Mouse (Mus musculus): Measurements from ENCODE around the gene Six1. TPM values are rescaled to one million over a fixed set of nuclear protein-coding genes. Genes with fewer than 3 reads are reported as not detected.
A peak's percentile ranks its signal among the peaks of the same experiment; 100 is the strongest.

Gene Six1
- polyA plus RNA-seq, 1 experiment from 2014 or later: not detected

DNA sequence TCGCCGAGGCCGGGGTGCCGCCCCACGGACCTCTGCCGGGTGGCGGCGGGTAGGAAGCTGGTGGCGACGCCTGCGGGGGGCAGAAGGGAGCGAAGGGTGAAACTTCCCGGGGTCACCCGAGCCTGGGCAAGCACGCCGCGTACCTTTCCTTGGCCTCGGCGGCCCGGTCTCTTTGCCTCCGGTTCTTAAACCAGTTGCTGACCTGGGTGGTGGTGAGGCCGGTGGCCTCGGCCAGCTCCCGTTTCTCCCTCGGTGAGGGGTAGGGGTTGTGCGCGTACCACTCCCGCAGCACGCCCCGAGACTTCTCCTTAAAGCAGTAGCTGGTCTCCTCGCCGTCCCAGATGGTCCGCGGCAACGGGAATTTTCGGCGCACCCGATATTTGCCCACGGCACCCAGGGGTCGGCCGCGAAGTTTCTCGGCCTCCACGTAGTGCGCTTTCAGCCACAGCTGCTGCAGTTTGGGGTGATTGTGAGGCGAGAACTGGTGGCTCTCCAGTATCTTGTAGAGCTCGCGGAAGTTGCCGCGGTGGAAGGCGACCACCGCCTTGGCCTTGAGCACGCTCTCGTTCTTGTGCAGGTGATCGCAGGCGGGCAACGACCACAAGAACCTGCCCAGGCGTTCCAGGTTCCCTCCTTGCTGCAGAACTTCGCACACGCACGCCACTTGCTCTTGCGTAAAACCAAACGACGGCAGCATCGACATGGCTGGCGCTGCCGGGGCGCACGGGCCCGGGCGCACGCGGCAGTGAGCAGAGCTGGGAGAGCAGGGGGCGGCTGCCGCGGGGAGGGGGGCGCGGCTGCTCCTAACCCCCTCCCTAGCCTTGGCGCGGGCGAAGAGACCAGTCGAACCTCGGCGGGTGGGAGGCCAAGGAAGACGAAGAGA lies 7.7 kb downstream of the Six1 start:
- H3K4me3 ChIP-seq (ENCODE audit: low read depth, low read length): peak overlapping the region; percentile 30
- WGBS: 1% methylated on average over 85 of the region's 85 CpGs
- H3K4me1 ChIP-seq (ENCODE audit: control insufficient read depth, insufficient read depth, low read length): 0 out of 2 replicates have a peak, but pooled peaks cover 4% of the 10 kb centered on the region
- H3K27me3 ChIP-seq (ENCODE audit: control insufficient read depth, insufficient read depth, low read length): peaks cover 59% of the 10 kb centered on the region
- H3K36me3 ChIP-seq (ENCODE audit: control insufficient read depth, insufficient read depth, low read length): no peaks in the 10 kb centered on the region
- no peak overlapping the region for H3K27ac ChIP-seq (ENCODE audit: low read length)
- H3K9me3 ChIP-seq (ENCODE audit: control insufficient read depth, low read depth, low read length): no peaks in the 10 kb centered on the region
- ATAC-seq (ENCODE audit: insufficient number of reproducible peaks, insufficient read depth, low FRiP score, low read depth): no peak
- no peak overlapping the region for H3K9ac ChIP-seq (replicated peaks; ENCODE audit: low read depth, low read length)
- peak overlapping the region; percentile 55 for H3K4me2 ChIP-seq (replicated peaks; ENCODE audit: low read depth, low read length)

DNA sequence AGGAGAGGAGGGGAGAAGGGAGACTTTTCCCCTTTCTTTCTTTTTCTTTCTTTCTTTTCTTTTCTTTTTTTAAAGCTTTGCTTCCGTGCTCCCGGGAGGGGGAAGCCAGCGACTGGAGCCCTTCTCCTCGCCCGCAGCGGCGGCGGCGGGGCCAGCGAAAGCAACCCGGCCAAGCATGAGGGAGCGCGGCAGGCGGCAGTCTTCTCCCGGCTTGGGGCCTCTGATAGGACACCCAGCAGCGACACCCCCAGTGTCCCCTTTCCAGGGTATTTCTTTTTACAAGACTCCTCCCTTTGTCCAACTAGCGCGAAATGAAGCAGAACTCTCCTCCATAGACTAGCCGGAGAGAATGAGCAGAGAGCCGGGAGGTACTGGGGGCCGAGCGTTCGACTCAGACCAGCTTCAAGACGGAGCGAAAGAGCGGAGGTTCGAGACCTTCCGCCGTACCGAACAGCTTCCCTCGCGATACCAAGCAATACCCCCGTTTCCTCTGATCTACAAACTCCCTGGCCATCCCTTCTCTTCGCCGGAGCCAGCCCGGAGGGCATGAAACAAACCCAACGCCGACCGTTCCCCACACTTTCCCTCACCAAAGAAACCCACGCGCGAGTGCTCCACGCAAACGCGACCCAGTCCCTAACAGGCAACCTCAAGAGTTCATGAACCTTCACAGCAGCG lies 8.5 kb downstream of the Six1 start:
- Histone ChIP-seq H3K9me3 (ENCODE audit: control insufficient read depth, low read depth, low read length) (no peaks in the 10 kb centered on the region), H3K4me3 (ENCODE audit: low read depth, low read length) (peak overlapping the region; percentile 30), H3K9ac (replicated peaks; ENCODE audit: low read depth, low read length) (no peak overlapping the region), H3K4me1 (ENCODE audit: control insufficient read depth, insufficient read depth, low read length) (0 out of 2 replicates have a peak, but pooled peaks cover 4% of the 10 kb centered on the region), H3K36me3 (ENCODE audit: control insufficient read depth, insufficient read depth, low read length) (no peaks in the 10 kb centered on the region), H3K4me2 (replicated peaks; ENCODE audit: low read depth, low read length) (peak overlapping the region; percentile 55), H3K27ac (ENCODE audit: low read length) (no peak overlapping the region), H3K27me3 (ENCODE audit: control insufficient read depth, insufficient read depth, low read length) (peaks cover 57% of the 10 kb centered on the region)
- ATAC-seq (ENCODE audit: insufficient number of reproducible peaks, insufficient read depth, low FRiP score, low read depth): no peak
- WGBS: under 1% methylated on average over 46 of the region's 46 CpGs

DNA sequence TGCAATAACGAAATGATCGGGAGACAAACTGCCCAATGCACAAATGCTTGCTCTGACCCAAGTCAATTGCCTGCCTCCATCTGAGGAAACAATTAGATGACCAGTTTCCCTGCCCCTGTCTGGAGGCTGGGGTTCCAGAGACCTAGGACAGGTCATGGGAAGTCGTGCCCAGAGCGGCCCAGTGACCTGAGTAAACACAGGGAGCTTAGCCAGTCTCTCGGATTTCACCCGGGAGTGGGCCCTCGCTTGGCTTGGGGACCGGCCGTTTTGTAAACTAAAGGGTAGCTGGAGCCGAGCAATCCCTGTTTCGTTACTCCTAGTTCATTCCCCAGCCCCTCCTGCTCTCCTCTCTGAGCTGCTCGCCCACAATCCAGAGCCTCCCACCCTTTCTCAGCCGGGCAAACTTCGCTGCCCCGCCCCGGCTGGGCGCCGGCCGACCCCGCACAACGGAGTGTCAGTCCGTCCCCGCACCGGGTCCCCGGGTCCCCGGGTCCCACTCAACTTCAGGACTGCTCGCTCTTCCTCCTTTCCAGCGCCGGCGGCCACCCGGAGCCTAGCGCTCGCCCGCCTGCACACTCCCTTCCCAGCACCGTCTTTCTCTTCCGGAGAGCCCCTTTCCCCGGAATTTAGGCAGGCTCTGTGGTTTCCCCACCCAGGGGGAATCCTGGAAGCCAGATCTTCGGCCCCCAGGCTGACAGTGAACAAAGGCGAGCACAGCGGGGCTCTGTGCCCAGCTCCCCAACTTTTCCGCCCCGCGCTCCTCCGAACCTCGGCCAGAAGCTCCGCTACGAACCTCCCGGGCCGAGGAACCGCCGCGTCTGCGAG lies 9.3 kb downstream of the Six1 start:
- Histone ChIP-seq H3K4me1 (ENCODE audit: control insufficient read depth, insufficient read depth, low read length) (0 out of 2 replicates have a peak, but pooled peaks cover 4% of the 10 kb centered on the region), H3K27me3 (ENCODE audit: control insufficient read depth, insufficient read depth, low read length) (peaks cover 57% of the 10 kb centered on the region), H3K9ac (replicated peaks; ENCODE audit: low read depth, low read length) (no peak overlapping the region), H3K4me2 (replicated peaks; ENCODE audit: low read depth, low read length) (peak overlapping the region; percentile 55), H3K27ac (ENCODE audit: low read length) (no peak overlapping the region), H3K4me3 (ENCODE audit: low read depth, low read length) (peak overlapping the region; percentile 30), H3K36me3 (ENCODE audit: control insufficient read depth, insufficient read depth, low read length) (no peaks in the 10 kb centered on the region), H3K9me3 (ENCODE audit: control insufficient read depth, low read depth, low read length) (no peaks in the 10 kb centered on the region)
- WGBS: 1% methylated on average over 53 of the region's 53 CpGs
- no peak for ATAC-seq (ENCODE audit: insufficient number of reproducible peaks, insufficient read depth, low FRiP score, low read depth)

- 10% methylated on average over 14 of the region's 14 CpGs for WGBS
- H3K9me3 ChIP-seq (ENCODE audit: control insufficient read depth, low read depth, low read length): no peaks in the 10 kb centered on the region
- H3K4me2 ChIP-seq (replicated peaks; ENCODE audit: low read depth, low read length): no peak overlapping the region
- H3K9ac ChIP-seq (replicated peaks; ENCODE audit: low read depth, low read length): no peak overlapping the region
- H3K36me3 ChIP-seq (ENCODE audit: control insufficient read depth, insufficient read depth, low read length): no peaks in the 10 kb centered on the region
- H3K27ac ChIP-seq (ENCODE audit: low read length): no peak overlapping the region
- H3K4me3 ChIP-seq (ENCODE audit: low read depth, low read length): no peak overlapping the region
- no peak for ATAC-seq (ENCODE audit: insufficient number of reproducible peaks, insufficient read depth, low FRiP score, low read depth)
- H3K4me1 ChIP-seq (ENCODE audit: control insufficient read depth, insufficient read depth, low read length): 0 out of 2 replicates have a peak, but pooled peaks cover 4% of the 10 kb centered on the region
- H3K27me3 ChIP-seq (ENCODE audit: control insufficient read depth, insufficient read depth, low read length): peaks cover 58% of the 10 kb centered on the region
These were observed 10.1 kb downstream of the Six1 start for GRCm38 (mm10) chr12:73043396-73044167.

GRCm38 (mm10) chr12:73042903-73043302 lies 10.8 kb downstream of the Six1 start:
- H3K36me3 ChIP-seq (ENCODE audit: control insufficient read depth, insufficient read depth, low read length): no peaks in the 10 kb centered on the region
- H3K27me3 ChIP-seq (ENCODE audit: control insufficient read depth, insufficient read depth, low read length): peaks cover 58% of the 10 kb centered on the region
- WGBS: 11% methylated on average over 2 of the region's 2 CpGs
- no peaks in the 10 kb centered on the region for H3K9me3 ChIP-seq (ENCODE audit: control insufficient read depth, low read depth, low read length)
- ATAC-seq (ENCODE audit: insufficient number of reproducible peaks, insufficient read depth, low FRiP score, low read depth): no peak
- no peak overlapping the region for H3K9ac ChIP-seq (replicated peaks; ENCODE audit: low read depth, low read length)
- 0 out of 2 replicates have a peak, but pooled peaks cover 4% of the 10 kb centered on the region for H3K4me1 ChIP-seq (ENCODE audit: control insufficient read depth, insufficient read depth, low read length)
- no peak overlapping the region for H3K4me2 ChIP-seq (replicated peaks; ENCODE audit: low read depth, low read length)
- H3K4me3 ChIP-seq (ENCODE audit: low read depth, low read length): no peak overlapping the region
- no peak overlapping the region for H3K27ac ChIP-seq (ENCODE audit: low read length)

DNA sequence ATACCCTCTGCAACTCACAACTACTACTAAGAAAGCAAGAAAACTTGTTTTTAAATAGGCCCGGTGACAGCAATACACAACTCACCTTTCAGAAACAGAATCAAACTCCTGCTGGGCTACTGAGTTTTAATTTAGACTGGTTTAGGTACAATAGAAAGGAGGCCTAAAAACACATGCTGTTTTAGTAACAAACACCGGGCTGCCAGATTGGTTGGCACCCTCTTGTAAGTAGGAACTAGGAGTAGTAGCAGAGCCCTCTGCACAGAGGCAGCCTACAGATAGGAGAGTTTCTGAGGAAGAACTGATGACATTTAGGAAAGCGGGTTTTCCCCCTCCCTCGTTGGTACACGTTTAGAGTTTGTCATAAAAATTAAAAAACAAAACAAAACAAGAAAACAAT lies 11.3 kb downstream of the Six1 start:
- Histone ChIP-seq H3K27ac (ENCODE audit: low read length) (no peak overlapping the region), H3K36me3 (ENCODE audit: control insufficient read depth, insufficient read depth, low read length) (no peaks in the 10 kb centered on the region), H3K4me3 (ENCODE audit: low read depth, low read length) (no peak overlapping the region), H3K9me3 (ENCODE audit: control insufficient read depth, low read depth, low read length) (no peaks in the 10 kb centered on the region), H3K27me3 (ENCODE audit: control insufficient read depth, insufficient read depth, low read length) (peaks cover 57% of the 10 kb centered on the region), H3K4me1 (ENCODE audit: control insufficient read depth, insufficient read depth, low read length) (0 out of 2 replicates have a peak, but pooled peaks cover 4% of the 10 kb centered on the region), H3K9ac (replicated peaks; ENCODE audit: low read depth, low read length) (no peak overlapping the region), H3K4me2 (replicated peaks; ENCODE audit: low read depth, low read length) (no peak overlapping the region)
- WGBS: 9% methylated on average over 5 of the region's 5 CpGs
- ATAC-seq (ENCODE audit: insufficient number of reproducible peaks, insufficient read depth, low FRiP score, low read depth): no peak

DNA sequence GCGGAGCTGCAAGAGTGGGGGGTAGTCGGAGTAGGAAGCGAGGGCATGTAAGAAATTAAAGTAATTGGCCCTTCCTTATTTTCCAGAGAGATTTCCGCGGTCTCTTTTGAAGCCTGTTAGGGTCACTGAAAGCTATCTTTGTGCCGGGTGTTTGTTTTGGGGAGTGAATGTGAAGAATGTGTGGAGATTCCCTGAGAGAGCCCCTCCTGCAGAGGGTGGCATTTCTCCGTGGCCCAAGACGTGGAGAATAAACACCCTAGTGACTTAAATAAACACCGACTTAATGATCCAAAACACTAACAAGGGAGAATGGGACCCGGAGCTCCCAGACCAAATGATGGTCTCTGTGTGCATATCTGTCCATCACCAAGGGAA lies 12.4 kb downstream of the Six1 start:
- H3K4me2 ChIP-seq (replicated peaks; ENCODE audit: low read depth, low read length): no peak overlapping the region
- no peak for ATAC-seq (ENCODE audit: insufficient number of reproducible peaks, insufficient read depth, low FRiP score, low read depth)
- no peaks in the 10 kb centered on the region for H3K9me3 ChIP-seq (ENCODE audit: control insufficient read depth, low read depth, low read length)
- peaks cover 53% of the 10 kb centered on the region for H3K27me3 ChIP-seq (ENCODE audit: control insufficient read depth, insufficient read depth, low read length)
- no peaks in the 10 kb centered on the region for H3K36me3 ChIP-seq (ENCODE audit: control insufficient read depth, insufficient read depth, low read length)
- H3K4me1 ChIP-seq (ENCODE audit: control insufficient read depth, insufficient read depth, low read length): 0 out of 2 replicates have a peak, but pooled peaks cover 4% of the 10 kb centered on the region
- H3K4me3 ChIP-seq (ENCODE audit: low read depth, low read length): no peak overlapping the region
- no peak overlapping the region for H3K9ac ChIP-seq (replicated peaks; ENCODE audit: low read depth, low read length)
- 2% methylated on average over 10 of the region's 10 CpGs for WGBS
- H3K27ac ChIP-seq (ENCODE audit: low read length): no peak overlapping the region
